Mouse (Mus musculus): ENCODE measurements at regions not wholly inside any gene's neighbourhood (a gene's known extent, or its start where the extent isn't known, plus 50 kb on each side); places are given as distances from the start of the nearest gene placed in this dataset.

DNA sequence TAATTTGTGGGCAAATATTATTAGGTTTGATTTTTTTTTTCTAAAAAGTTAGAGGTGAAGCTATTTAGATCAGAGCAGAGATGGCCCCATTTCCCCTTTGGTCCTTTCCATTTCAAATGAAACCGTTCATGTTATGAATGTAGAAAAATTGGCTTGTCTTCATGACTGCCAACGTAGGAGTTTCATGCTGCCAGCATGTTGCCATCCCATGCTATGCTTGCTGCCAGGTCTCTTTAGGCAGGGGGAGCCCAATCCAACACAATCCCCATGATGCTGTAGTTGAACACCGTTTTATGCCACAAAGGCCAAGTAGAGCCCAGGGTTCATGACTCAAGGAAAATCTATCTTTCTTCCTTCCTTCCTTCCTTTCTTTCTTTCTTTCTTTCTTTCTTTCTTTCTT is 259.5 kb downstream of the Abcc12 start:
- DNase-seq (ENCODE audit: low spot score) (no peak), ATAC-seq (ENCODE audit: low FRiP score) (no peak)
- Histone ChIP-seq H3K9me3 (ENCODE audit: low read length) (no peaks in the 10 kb centered on the region), H3K36me3 (ENCODE audit: insufficient read depth, low read length) (no peaks in the 10 kb centered on the region), H3K27ac (ENCODE audit: low read depth, low read length) (no peak overlapping the region), H3K4me3 (ENCODE audit: low read depth, low read length) (no peak overlapping the region), H3K4me1 (ENCODE audit: insufficient read depth, low read length) (peaks cover 3% of the 10 kb centered on the region; the same call in 1 of the 2 replicates), H3K9ac (replicated peaks; ENCODE audit: low read length, poor library complexity, severe bottlenecking) (no peak overlapping the region), H3K27me3 (ENCODE audit: insufficient read depth, low read length) (no peaks in the 10 kb centered on the region), H3K4me2 (ENCODE audit: low read depth, low read length, poor library complexity, severe bottlenecking) (no peak overlapping the region)
- 81% methylated on average over 3 of the region's 3 CpGs for WGBS
- no peak for TF ChIP-seq CTCF (IDR thresholded peaks at IDR 0.05)

DNA sequence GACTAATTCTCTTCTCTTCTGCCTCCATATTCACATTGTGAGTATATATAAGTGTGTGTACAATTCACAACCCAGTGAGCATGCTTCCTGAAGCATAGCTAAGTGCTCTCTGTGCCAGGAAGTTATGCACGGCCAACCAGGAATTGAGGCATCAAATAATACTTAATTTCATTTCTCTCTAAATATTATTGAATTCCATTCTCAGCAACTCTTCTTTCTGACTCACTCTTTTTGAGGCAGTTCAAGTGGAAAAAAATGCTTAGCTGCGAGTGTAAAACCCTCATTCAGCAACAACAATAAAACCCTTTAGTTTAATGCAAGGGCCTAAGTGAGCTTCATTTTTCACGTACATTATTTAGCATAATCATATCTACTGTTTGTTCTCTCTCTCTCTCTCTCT is 262.0 kb downstream of the Abcc12 start:
- Histone ChIP-seq H3K27me3 (ENCODE audit: insufficient read depth, low read length) (no peaks in the 10 kb centered on the region), H3K36me3 (ENCODE audit: insufficient read depth, low read length) (no peaks in the 10 kb centered on the region), H3K4me2 (ENCODE audit: low read depth, low read length, poor library complexity, severe bottlenecking) (no peak overlapping the region), H3K9me3 (ENCODE audit: low read length) (no peaks in the 10 kb centered on the region), H3K9ac (replicated peaks; ENCODE audit: low read length, poor library complexity, severe bottlenecking) (no peak overlapping the region), H3K27ac (ENCODE audit: low read depth, low read length) (no peak overlapping the region), H3K4me3 (ENCODE audit: low read depth, low read length) (no peak overlapping the region), H3K4me1 (ENCODE audit: insufficient read depth, low read length) (no peaks in the 10 kb centered on the region)
- TF ChIP-seq CTCF (IDR thresholded peaks at IDR 0.05) = no peak
- no peak for DNase-seq (ENCODE audit: low spot score)
- WGBS = 44% methylated on average over 3 of the region's 3 CpGs
- ATAC-seq (ENCODE audit: low FRiP score) = no peak

DNA sequence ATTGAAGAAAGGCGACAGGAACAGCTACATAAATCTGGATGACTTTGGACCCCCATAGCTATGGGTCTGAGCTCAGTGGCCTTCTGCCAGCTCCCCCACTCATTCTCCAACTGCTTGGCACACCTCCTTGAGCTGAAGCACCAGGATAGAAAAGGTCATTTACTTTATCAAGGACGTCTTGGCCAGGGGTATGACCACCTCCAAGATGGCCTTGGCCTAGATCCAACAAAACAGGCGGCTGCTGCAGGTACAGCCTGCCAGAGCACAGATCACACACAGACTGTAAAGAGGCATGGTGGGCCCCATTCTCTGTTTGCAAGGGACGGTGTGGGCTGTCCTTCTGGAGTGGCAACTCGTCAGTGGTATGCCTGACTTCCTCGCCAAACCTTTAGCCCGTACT is 264.2 kb downstream of the Abcc12 start:
- Histone ChIP-seq H3K27ac (ENCODE audit: low read depth, low read length) (no peak overlapping the region), H3K4me3 (ENCODE audit: low read depth, low read length) (no peak overlapping the region), H3K9me3 (ENCODE audit: low read length) (no peaks in the 10 kb centered on the region), H3K27me3 (ENCODE audit: insufficient read depth, low read length) (no peaks in the 10 kb centered on the region), H3K4me1 (ENCODE audit: insufficient read depth, low read length) (no peaks in the 10 kb centered on the region), H3K9ac (replicated peaks; ENCODE audit: low read length, poor library complexity, severe bottlenecking) (no peak overlapping the region), H3K4me2 (ENCODE audit: low read depth, low read length, poor library complexity, severe bottlenecking) (no peak overlapping the region), H3K36me3 (ENCODE audit: insufficient read depth, low read length) (no peaks in the 10 kb centered on the region)
- DNase-seq (ENCODE audit: low spot score) (peak; percentile 59), ATAC-seq (ENCODE audit: low FRiP score) (no peak)
- no peak for TF ChIP-seq CTCF (IDR thresholded peaks at IDR 0.05)
- 83% methylated on average over 7 of the region's 7 CpGs for WGBS

DNA sequence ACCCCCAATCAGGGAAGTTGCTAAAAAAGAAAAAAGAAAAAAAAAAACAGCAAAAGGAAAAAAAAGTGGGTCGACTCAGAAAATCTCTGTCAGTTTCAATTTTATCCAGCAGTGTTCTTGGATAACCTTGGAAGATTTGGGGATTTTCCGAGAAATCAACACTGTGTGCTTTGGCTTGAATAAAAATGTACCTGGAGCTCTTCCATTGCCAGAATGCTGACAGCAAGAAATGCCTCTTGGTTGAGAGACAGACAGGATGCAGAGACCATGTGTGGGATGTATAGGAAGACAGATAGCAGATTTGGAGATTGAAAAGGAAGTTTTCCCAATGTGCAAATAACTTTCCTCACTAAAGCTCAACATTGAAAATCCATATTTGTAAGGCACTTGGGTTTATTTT is 271.0 kb downstream of the Abcc12 start:
- H3K4me2 ChIP-seq (ENCODE audit: low read depth, low read length, poor library complexity, severe bottlenecking) = no peak overlapping the region
- no peaks in the 10 kb centered on the region for H3K9me3 ChIP-seq (ENCODE audit: low read length)
- no peaks in the 10 kb centered on the region for H3K27me3 ChIP-seq (ENCODE audit: insufficient read depth, low read length)
- H3K27ac ChIP-seq (ENCODE audit: low read depth, low read length) = no peak overlapping the region
- TF ChIP-seq CTCF (IDR thresholded peaks at IDR 0.05) = no peak
- no peak for ATAC-seq (ENCODE audit: low FRiP score)
- no peak for DNase-seq (ENCODE audit: low spot score)
- H3K4me3 ChIP-seq (ENCODE audit: low read depth, low read length) = no peak overlapping the region
- H3K36me3 ChIP-seq (ENCODE audit: insufficient read depth, low read length) = no peaks in the 10 kb centered on the region
- H3K9ac ChIP-seq (replicated peaks; ENCODE audit: low read length, poor library complexity, severe bottlenecking) = no peak overlapping the region
- no peaks in the 10 kb centered on the region for H3K4me1 ChIP-seq (ENCODE audit: insufficient read depth, low read length)
- WGBS = 57% methylated on average over 2 of the region's 2 CpGs

DNA sequence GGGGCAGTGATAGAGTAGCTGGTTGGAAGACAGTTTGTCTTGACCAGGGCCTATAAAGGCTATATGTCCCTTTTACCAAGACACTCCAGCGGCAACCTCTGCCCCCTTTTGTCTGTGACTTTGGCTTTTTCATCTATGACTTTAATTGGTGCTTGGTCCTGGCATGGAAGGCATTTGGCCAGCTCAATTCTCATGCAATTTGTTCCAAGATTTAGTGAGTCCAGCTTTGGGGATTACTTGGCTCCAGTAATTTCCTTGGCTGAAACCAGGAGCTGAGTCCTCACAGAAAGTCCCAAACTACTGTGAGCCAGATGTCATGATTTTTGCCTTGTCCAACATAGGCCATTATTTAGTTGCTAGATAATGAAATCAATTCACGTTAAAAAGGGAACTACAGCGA is 273.1 kb downstream of the Abcc12 start:
- Histone ChIP-seq H3K4me3 (ENCODE audit: low read depth, low read length) (no peak overlapping the region), H3K27ac (ENCODE audit: low read depth, low read length) (no peak overlapping the region), H3K4me2 (ENCODE audit: low read depth, low read length, poor library complexity, severe bottlenecking) (no peak overlapping the region), H3K36me3 (ENCODE audit: insufficient read depth, low read length) (no peaks in the 10 kb centered on the region), H3K4me1 (ENCODE audit: insufficient read depth, low read length) (no peaks in the 10 kb centered on the region), H3K9ac (replicated peaks; ENCODE audit: low read length, poor library complexity, severe bottlenecking) (no peak overlapping the region), H3K9me3 (ENCODE audit: low read length) (no peaks in the 10 kb centered on the region), H3K27me3 (ENCODE audit: insufficient read depth, low read length) (no peaks in the 10 kb centered on the region)
- peak; percentile 31 for DNase-seq (ENCODE audit: low spot score)
- WGBS = 81% methylated on average over 3 of the region's 3 CpGs
- TF ChIP-seq CTCF (IDR thresholded peaks at IDR 0.05) = no peak
- ATAC-seq (ENCODE audit: low FRiP score) = no peak

DNA sequence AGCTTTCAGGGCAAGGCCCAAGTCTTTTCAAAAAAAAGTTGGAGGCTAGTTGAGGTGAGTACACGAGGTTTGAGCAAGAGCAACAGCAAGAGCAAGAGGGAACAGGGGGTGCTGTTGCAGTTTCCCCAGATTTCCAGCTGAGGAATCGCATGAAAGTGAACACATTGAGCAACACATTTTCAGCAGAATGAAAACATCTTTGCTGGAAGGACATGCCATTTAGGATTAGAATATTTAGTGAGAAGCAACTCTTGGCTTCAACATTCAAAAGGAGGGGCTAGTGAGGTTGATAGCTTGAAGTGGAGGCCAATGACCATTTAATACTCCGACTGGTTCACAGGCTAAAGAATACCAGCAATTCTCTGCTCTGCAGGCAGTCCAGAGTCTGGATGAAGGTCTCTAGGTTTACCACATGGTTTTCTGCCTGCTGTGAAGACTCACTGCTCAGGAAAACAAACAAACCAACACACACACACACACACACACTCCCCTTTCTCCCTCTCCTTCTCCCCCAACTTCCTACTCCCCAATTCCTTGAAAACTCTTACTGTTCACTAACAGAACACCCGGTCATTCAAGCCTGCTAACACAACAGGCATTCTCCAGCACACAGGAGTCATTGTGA is 278.5 kb downstream of the Abcc12 start:
- H3K4me3 ChIP-seq (ENCODE audit: low read depth, low read length) = no peak overlapping the region
- DNase-seq (ENCODE audit: low spot score) (no peak), ATAC-seq (ENCODE audit: low FRiP score) (no peak)
- no peaks in the 10 kb centered on the region for H3K27me3 ChIP-seq (ENCODE audit: insufficient read depth, low read length)
- no peaks in the 10 kb centered on the region for H3K36me3 ChIP-seq (ENCODE audit: insufficient read depth, low read length)
- 54% methylated on average over 4 of the region's 4 CpGs for WGBS
- TF ChIP-seq CTCF (IDR thresholded peaks at IDR 0.05) = no peak
- H3K4me1 ChIP-seq (ENCODE audit: insufficient read depth, low read length) = no peaks in the 10 kb centered on the region
- H3K4me2 ChIP-seq (ENCODE audit: low read depth, low read length, poor library complexity, severe bottlenecking) = no peak overlapping the region
- no peak overlapping the region for H3K9ac ChIP-seq (replicated peaks; ENCODE audit: low read length, poor library complexity, severe bottlenecking)
- no peaks in the 10 kb centered on the region for H3K9me3 ChIP-seq (ENCODE audit: low read length)
- H3K27ac ChIP-seq (ENCODE audit: low read depth, low read length) = no peak overlapping the region
